Mouse (Mus musculus): ENCODE results near the gene Ankrd54.
"Not testable (repeated sequence)": the region's sequence is repeated elsewhere in the genome, so short reads cannot be mapped to it uniquely, and the experiment has no call there.

Ankrd54 gene

GRCm38 (mm10) chr15:79018191-79018590 lies 44.5 kb downstream of the Ankrd54 start:
- DNase-seq (ENCODE audit: low read depth, low spot score): no peak

DNA sequence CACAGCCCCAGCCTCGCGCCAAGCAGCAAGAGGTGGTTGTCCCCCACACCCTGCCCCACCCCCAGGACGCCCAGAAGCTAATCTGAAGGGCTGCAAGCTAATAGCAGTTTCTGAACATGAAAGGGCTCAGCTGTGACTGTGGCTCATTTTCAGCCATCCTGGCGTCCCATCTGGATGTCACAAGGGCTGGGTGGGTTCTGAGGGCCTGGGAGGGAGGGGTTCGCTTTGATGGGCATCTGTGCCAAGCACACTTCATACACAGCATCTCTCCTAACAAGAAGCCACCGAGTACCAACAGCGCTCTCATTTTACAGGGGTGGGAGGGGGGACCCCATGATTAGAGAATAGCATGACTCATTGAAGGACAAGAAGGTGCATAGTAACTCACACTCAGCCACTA lies 49.3 kb downstream of the Ankrd54 start:
- no peak for DNase-seq (ENCODE audit: low read depth, low spot score)

DNA sequence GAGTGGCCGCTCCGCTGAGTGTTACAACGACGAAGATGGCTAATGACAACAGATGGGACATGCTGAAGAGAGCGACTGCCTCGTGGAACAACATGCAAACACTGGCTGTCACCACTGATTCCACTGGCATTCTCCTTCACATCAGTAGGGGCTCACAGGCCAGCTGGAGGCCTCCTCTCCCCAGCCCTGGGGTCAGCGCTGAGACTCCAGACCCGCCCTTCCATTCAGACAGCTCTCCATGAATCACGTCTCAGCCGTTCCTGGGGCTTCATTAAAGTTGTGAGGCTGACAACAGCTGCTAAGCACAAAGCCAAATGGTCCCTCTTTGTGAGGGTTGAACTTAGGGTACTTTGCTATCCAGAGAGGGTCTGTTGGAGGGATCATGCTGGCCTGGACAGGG lies 51.1 kb downstream of the Ankrd54 start:
- no peak for DNase-seq (ENCODE audit: low read depth, low spot score)

DNA sequence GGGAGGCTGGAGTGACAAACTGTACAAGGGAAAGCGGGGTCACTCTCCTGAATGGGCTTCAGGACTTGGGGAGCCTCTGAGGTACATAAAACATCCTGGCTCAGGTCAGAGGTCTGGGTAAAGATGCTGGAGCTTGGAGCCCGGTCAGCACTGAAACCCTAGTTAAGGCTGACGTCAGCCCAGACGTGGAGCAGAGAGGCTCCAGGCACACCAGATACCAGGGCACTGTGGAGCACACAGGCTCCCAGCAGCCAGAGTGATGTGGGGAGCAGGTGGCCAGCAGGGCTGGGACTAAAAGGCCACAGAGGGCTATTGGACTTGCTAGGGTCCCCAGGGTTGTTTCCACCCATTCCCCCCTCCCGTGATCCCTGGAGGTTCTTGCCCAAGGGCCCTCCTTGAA lies 53.0 kb downstream of the Ankrd54 start:
- DNase-seq (ENCODE audit: low read depth, low spot score): no peak

DNA sequence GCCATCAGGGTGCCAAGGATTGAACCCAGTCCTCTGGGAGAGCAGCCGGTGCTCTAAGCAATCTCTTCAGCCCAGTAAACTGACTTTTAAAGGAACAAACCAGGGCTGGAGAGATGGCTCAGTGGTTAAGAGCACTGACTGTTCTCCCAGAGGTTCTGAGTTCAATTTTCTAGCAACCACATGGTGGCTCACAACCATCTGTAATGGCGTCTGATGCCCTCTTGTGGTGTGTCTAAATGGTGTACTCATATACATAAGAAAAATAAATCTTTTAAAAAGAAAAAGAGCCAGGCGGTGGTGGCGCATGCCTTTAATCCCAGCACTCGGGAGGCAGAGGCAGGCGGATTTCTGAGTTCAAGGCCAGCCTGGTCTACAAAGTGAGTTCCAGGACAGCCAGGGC lies 54.9 kb downstream of the Ankrd54 start:
- DNase-seq (ENCODE audit: low read depth, low spot score): not testable (repeated sequence)

DNA sequence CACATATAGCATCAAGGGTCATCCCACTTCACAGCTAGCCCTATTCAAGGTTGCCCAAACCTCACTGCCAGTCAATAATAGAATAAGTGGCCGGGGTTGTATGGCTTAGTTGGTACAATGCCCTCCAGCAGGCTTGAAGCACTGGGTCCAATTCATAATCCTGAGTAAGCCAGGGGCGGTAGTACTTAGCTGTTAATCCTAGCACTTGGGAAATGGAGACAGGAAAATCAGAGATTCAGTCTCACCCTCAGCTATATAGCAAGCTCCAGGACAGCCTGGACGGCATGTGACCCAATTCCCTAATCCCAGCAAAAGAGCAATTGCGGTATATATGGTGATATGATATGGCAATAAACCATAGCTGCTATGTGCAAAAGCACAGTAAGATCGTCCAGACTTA lies 55.6 kb downstream of the Ankrd54 start:
- no peak for DNase-seq (ENCODE audit: low read depth, low spot score)

- no peak for DNase-seq (ENCODE audit: low read depth, low spot score)
These were observed 56.1 kb downstream of the Ankrd54 start for GRCm38 (mm10) chr15:79006638-79007037.

- no peak for DNase-seq (ENCODE audit: low read depth, low spot score)
These were observed 57.1 kb downstream of the Ankrd54 start for GRCm38 (mm10) chr15:79005581-79005980.

All from retina, postnatal 7 days (tissue).